Mouse (Mus musculus) cortical plate, adult 2 months (tissue): ENCODE results near the gene Cnih3.

Experiments
- CTCF ChIP-seq: fragments of 200-500 bp; IDR thresholded peaks from 2 replicates; pipeline ENCODE4 v1.5.1; 2011; ENCODE audit warnings: mild to moderate bottlenecking, control low read depth, low read length; ENCODE audit not compliant: insufficient read depth; ENCODE audit errors: extremely low read depth
- POLR2A ChIP-seq: fragments of 200-500 bp; IDR thresholded peaks from 2 replicates; pipeline ENCODE4 v1.6.1; 2011; ENCODE audit warnings: mild to moderate bottlenecking, low read length, control low read depth; ENCODE audit not compliant: insufficient read depth; ENCODE audit errors: extremely low read depth

DNA sequence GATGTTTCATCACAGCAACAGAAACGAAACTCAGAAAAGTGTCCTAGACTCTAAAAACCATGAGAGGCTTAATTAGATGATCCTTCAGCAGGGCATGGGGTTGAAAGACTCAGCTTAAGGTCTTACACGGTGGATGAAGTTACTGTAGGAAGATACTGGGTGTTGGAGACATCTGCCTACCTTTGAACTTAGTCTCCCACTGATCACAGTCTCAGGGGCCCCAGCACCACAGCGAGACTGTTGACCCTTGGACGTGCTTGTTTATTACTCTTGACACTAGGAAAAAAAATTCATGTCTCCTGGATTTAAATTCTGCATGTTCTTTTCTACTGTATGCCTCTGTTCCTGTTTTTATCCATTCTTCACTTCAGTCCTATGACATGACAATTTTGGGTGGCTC, 11.6 kb downstream of the Cnih3 start:
- TF ChIP-seq CTCF (no peak), POLR2A (no peak)
